Mouse (Mus musculus) layer of hippocampus, postnatal 10 days (tissue): ENCODE measurements around the gene D17H6S53E. TPM values are rescaled to one million over a fixed set of nuclear protein-coding genes. Genes with fewer than 3 reads are reported as not detected.
A peak's percentile ranks its signal among the peaks of the same experiment; 100 is the strongest.

Experiments used
- DNase-seq, 2 experiments: peaks; one replicate each; pipeline ENCODE4 v3.0.0; 2021; ENCODE audit warnings: low spot score in 2 of 2
- total RNA-seq, 2 experiments: library from RNA; stranded (reverse); gene quantifications; 2 replicates each; pipeline ENCODE4 v1.2.3; 2021

The D17H6S53E gene
- total RNA-seq, 2 experiments from 2014 or later = 21.4 to 25.9 TPM

- no peak for DNase-seq
These were observed 32.8 kb downstream of the D17H6S53E start for GRCm38 (mm10) chr17:35158850-35159593.

- DNase-seq = no peak
These were observed 33.5 kb downstream of the D17H6S53E start for GRCm38 (mm10) chr17:35159638-35160037.

- DNase-seq = no peak
These were observed 35.2 kb downstream of the D17H6S53E start for GRCm38 (mm10) chr17:35161421-35161820.

GRCm38 (mm10) chr17:35162121-35162520, 35.9 kb downstream of the D17H6S53E start:
- DNase-seq = no peak

- no peak for DNase-seq
These were observed 36.6 kb downstream of the D17H6S53E start for GRCm38 (mm10) chr17:35162730-35163129.

- no peak for DNase-seq
These were observed 37.3 kb downstream of the D17H6S53E start for GRCm38 (mm10) chr17:35163326-35164081.

GRCm38 (mm10) chr17:35164218-35164567, 38.0 kb downstream of the D17H6S53E start:
- no peak for DNase-seq

- DNase-seq = peak; percentile 99
These were observed 38.6 kb downstream of the D17H6S53E start, which contains the start of gene Prrc2a for GRCm38 (mm10) chr17:35164568-35165450. Gene Prrc2a, minus strand, starts transcription at chr17:35164897.

GRCm38 (mm10) chr17:35165451-35166155, 39.4 kb downstream of the D17H6S53E start:
- peak in 1 of 2 experiments; percentile 14 for DNase-seq

- DNase-seq = peak; percentile 60 to 69
These were observed 40.3 kb downstream of the D17H6S53E start for GRCm38 (mm10) chr17:35166352-35167035.

GRCm38 (mm10) chr17:35167794-35168193, 41.6 kb downstream of the D17H6S53E start:
- DNase-seq = peak in 1 of 2 experiments; percentile 16

GRCm38 (mm10) chr17:35168541-35169207, 42.5 kb downstream of the D17H6S53E start:
- peak; percentile 14 to 29 for DNase-seq

- DNase-seq = peak in 1 of 2 experiments; percentile 24
These were observed 46.5 kb downstream of the D17H6S53E start for GRCm38 (mm10) chr17:35172445-35173234.

GRCm38 (mm10) chr17:35173329-35173728, 47.2 kb downstream of the D17H6S53E start:
- no peak for DNase-seq

GRCm38 (mm10) chr17:35174201-35174977, 48.2 kb downstream of the D17H6S53E start:
- DNase-seq = no peak

GRCm38 (mm10) chr17:35175382-35175781, 49.2 kb downstream of the D17H6S53E start:
- no peak for DNase-seq

GRCm38 (mm10) chr17:35175968-35176367, 49.8 kb downstream of the D17H6S53E start, which contains the start of gene Aif1:
Gene Aif1, minus strand, starts transcription at chr17:35176068.
- DNase-seq = no peak
